Mouse (Mus musculus) adrenal gland, postnatal 25 days (tissue): ENCODE data around the gene Sf3b5. TPM values are rescaled to one million over a fixed set of nuclear protein-coding genes. Genes with fewer than 3 reads are reported as not detected.
"Not testable (repeated sequence)": the region's sequence is repeated elsewhere in the genome, so short reads cannot be mapped to it uniquely, and the experiment has no call there.

Experiments
- DNase-seq: peaks from one replicate; pipeline ENCODE4 v3.0.0; 2021; ENCODE audit warnings: mixed read lengths
- total RNA-seq: library from RNA; stranded (reverse); gene quantifications from 2 replicates; pipeline ENCODE4 v1.2.3, GENCODE M21; 2021

Gene Sf3b5
- total RNA-seq, 1 experiment from 2014 or later: 14.2 TPM

- DNase-seq: peak; percentile 89
Observed at GRCm38 (mm10) chr10:13007876-13008736, 3.0 kb downstream of the Sf3b5 start.

GRCm38 (mm10) chr10:13008737-13009121 is 3.6 kb downstream of the Sf3b5 start:
- DNase-seq: peak; percentile 18

GRCm38 (mm10) chr10:13014026-13014425 is 8.9 kb downstream of the Sf3b5 start:
- DNase-seq: no peak

- DNase-seq: no peak
Observed at GRCm38 (mm10) chr10:13016573-13016972, 11.4 kb downstream of the Sf3b5 start.

- DNase-seq: peak; percentile 34
Observed at GRCm38 (mm10) chr10:13018510-13018909, 13.4 kb downstream of the Sf3b5 start.

- no peak for DNase-seq
Observed at GRCm38 (mm10) chr10:13019026-13019425, 13.9 kb downstream of the Sf3b5 start.

GRCm38 (mm10) chr10:13022103-13022502 is 17.0 kb downstream of the Sf3b5 start:
- DNase-seq: no peak

- not testable (repeated sequence) for DNase-seq
Observed at GRCm38 (mm10) chr10:13023985-13024384, 18.8 kb downstream of the Sf3b5 start.

- no peak for DNase-seq
Observed at GRCm38 (mm10) chr10:13027702-13028101, 22.6 kb downstream of the Sf3b5 start.

GRCm38 (mm10) chr10:13028215-13028614 is 23.1 kb downstream of the Sf3b5 start:
- DNase-seq: no peak

GRCm38 (mm10) chr10:13029416-13029815 is 24.3 kb downstream of the Sf3b5 start:
- no peak for DNase-seq

- DNase-seq: no peak
Observed at GRCm38 (mm10) chr10:13035270-13035669, 30.1 kb downstream of the Sf3b5 start.

- no peak for DNase-seq
Observed at GRCm38 (mm10) chr10:13039637-13040174, 34.6 kb downstream of the Sf3b5 start.

GRCm38 (mm10) chr10:13044659-13045058 is 39.5 kb downstream of the Sf3b5 start:
- peak; percentile 10 for DNase-seq

GRCm38 (mm10) chr10:13047816-13048215 is 42.7 kb downstream of the Sf3b5 start:
- DNase-seq: no peak

GRCm38 (mm10) chr10:13056863-13057381 is 51.8 kb downstream of the Sf3b5 start:
- DNase-seq: no peak

Other genes starting within 250 kb of the Sf3b5 start
- 91.5 and 114 TPM in 2 replicates for gene Utrn, start 136.0 kb upstream of the Sf3b5 start, total RNA-seq
- gene Stx11, start 41.0 kb upstream of the Sf3b5 start, total RNA-seq: 13.1 and 16.1 TPM in 2 replicates
- 6.1 and 7.5 TPM in 2 replicates for gene Plagl1, start 55.2 kb downstream of the Sf3b5 start, total RNA-seq
- not detected in 2 replicates for gene Zc2hc1b, start 172.7 kb downstream of the Sf3b5 start, total RNA-seq
- gene Ltv1, start 187.8 kb downstream of the Sf3b5 start, total RNA-seq: 36.5 and 37.0 TPM in 2 replicates